Mouse (Mus musculus): ENCODE data around the gene Pcnt. TPM values are rescaled to one million over a fixed set of nuclear protein-coding genes. Genes with fewer than 3 reads are reported as not detected.

Pcnt gene
- 6.1 and 7.0 TPM in 2 replicates for total RNA-seq (2014; rRNA removed)
- 3.6 and 5.1 TPM in 2 replicates for polyA plus RNA-seq (2012; rRNA removed)

DNA sequence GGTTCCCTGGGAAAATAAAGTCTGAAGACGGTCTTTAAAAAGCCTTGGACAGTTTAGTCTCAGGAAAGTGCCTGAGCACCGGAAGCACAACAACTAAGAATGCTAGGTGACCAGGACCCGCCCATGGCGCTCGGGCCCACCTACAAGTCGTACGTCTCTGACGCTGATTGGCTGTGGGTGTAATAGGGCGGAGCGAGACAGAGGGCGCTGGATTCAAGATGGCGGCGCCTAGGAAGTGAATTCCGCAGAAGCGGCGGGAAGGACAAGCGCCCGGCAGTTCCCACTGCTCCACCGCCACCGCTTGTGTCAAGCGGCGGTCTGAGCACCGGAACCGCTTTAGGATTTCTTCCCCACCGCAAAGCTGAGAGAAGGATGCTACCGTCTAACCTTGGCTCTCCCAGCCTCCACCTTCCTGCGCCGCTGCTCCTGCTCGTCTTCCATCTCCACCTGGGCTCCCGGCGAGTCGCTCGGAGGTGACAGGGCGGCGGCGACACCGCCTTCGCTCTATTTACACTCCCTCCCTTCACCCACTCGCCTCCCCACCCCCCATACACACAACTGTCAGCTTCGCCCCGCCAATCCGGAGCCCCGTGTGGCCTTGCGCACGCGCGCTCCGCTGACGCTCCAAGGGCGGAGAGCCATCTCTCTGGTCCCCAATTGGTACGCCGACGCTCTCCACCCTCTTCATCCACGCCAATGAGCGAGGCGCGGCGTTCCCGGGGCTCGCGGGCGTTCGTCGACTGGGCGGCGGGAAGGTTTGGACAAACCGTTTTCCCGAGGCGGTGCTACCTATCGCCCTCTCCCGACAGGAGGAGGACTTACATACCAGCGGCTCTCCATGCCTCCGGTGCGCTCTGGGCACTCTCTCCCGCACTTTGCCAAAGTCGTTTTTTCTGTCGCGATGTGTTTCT lies at the start of gene Pcnt:
Pcnt (minus strand) TSS at position 609 of the 911 bp plus-strand sequence.
- H3K4me3 ChIP-seq (ENCODE audit: insufficient read depth, low read depth, low read length) = peak within 1 kb of the TSS; percentile 83
- H3K27me3 ChIP-seq (ENCODE audit: control insufficient read depth, insufficient read depth, low read length) = no peaks in the 10 kb centered on the region
- no peaks in the 10 kb centered on the region for H3K36me3 ChIP-seq (ENCODE audit: control insufficient read depth, insufficient read depth, low read length)
- DNase-seq (ENCODE audit: extremely low read depth, low read depth, low spot score) = peak; percentile 89
- TF ChIP-seq POLR2A (IDR thresholded peaks at IDR 0.05; ENCODE audit: extremely low read depth, insufficient read depth, low read length) (0 out of 2 replicates have a peak, but pooled peaks have one; percentile 69), CTCF (IDR thresholded peaks at IDR 0.05; ENCODE audit: low read depth, low read length) (peak; percentile 86)
- H3K79me2 ChIP-seq (ENCODE audit: control insufficient read depth, insufficient read depth, low read length) = peaks cover 8% of the 10 kb centered on the region
- under 1% methylated on average over 78 of the region's 78 CpGs for WGBS
- H3K4me1 ChIP-seq (ENCODE audit: control insufficient read depth, insufficient read depth, low read length) = peaks cover 6% of the 10 kb centered on the region
- peak within 1 kb of the TSS; percentile 68 for H3K9ac ChIP-seq (ENCODE audit: low read depth, low read length)
- peak within 1 kb of the TSS; percentile 82 for H3K27ac ChIP-seq (replicated peaks; ENCODE audit: insufficient read depth, low read depth, low read length)

DNA sequence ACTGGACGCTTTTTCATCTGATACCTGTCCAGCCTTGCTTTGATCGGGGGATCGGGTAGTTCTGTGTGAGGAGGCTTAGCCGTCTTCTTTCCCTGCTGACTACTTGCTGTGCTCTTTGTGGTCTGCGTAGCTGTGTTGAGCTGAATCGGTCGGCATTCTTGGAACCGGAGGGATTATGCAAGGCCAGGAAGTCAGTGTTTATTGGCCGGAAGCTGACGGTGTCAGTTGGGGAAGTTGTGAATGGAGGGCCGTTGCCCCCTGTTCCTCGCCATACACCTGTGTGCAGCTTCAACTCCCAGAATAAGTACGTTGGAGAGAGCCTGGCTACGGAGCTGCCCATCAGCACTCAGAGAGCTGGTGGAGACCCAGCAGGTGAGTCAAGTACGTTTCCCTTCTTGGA lies 46.6 kb upstream of the Pcnt start:
- Histone ChIP-seq H3K27me3 (ENCODE audit: control insufficient read depth, insufficient read depth, low read length) (no peaks in the 10 kb centered on the region), H3K4me3 (ENCODE audit: insufficient read depth, low read depth, low read length) (no peak overlapping the region), H3K36me3 (ENCODE audit: control insufficient read depth, insufficient read depth, low read length) (peaks cover 52% of the 10 kb centered on the region), H3K79me2 (ENCODE audit: control insufficient read depth, insufficient read depth, low read length) (no peaks in the 10 kb centered on the region), H3K4me1 (ENCODE audit: control insufficient read depth, insufficient read depth, low read length) (no peaks in the 10 kb centered on the region), H3K9ac (ENCODE audit: low read depth, low read length) (no peak overlapping the region), H3K27ac (replicated peaks; ENCODE audit: insufficient read depth, low read depth, low read length) (no peak overlapping the region)
- TF ChIP-seq POLR2A (IDR thresholded peaks at IDR 0.05; ENCODE audit: extremely low read depth, insufficient read depth, low read length) (no peak), CTCF (IDR thresholded peaks at IDR 0.05; ENCODE audit: low read depth, low read length) (no peak)
- WGBS = 88% methylated on average over 15 of the region's 15 CpGs
- DNase-seq (ENCODE audit: extremely low read depth, low read depth, low spot score) = no peak

GRCm38 (mm10) chr10:76488265-76488664 lies 45.7 kb upstream of the Pcnt start:
- Histone ChIP-seq H3K9ac (ENCODE audit: low read depth, low read length) (no peak overlapping the region), H3K79me2 (ENCODE audit: control insufficient read depth, insufficient read depth, low read length) (no peaks in the 10 kb centered on the region), H3K27ac (replicated peaks; ENCODE audit: insufficient read depth, low read depth, low read length) (no peak overlapping the region), H3K36me3 (ENCODE audit: control insufficient read depth, insufficient read depth, low read length) (peaks cover 55% of the 10 kb centered on the region), H3K27me3 (ENCODE audit: control insufficient read depth, insufficient read depth, low read length) (no peaks in the 10 kb centered on the region), H3K4me3 (ENCODE audit: insufficient read depth, low read depth, low read length) (no peak overlapping the region), H3K4me1 (ENCODE audit: control insufficient read depth, insufficient read depth, low read length) (no peaks in the 10 kb centered on the region)
- TF ChIP-seq POLR2A (IDR thresholded peaks at IDR 0.05; ENCODE audit: extremely low read depth, insufficient read depth, low read length) = no peak
- TF ChIP-seq CTCF (IDR thresholded peaks at IDR 0.05; ENCODE audit: low read depth, low read length) = no peak
- 82% methylated on average over 8 of the region's 8 CpGs for WGBS
- no peak for DNase-seq (ENCODE audit: extremely low read depth, low read depth, low spot score)

- H3K27ac ChIP-seq (replicated peaks; ENCODE audit: insufficient read depth, low read depth, low read length) = no peak overlapping the region
- no peaks in the 10 kb centered on the region for H3K4me1 ChIP-seq (ENCODE audit: control insufficient read depth, insufficient read depth, low read length)
- peaks cover 61% of the 10 kb centered on the region for H3K36me3 ChIP-seq (ENCODE audit: control insufficient read depth, insufficient read depth, low read length)
- no peak for TF ChIP-seq POLR2A (IDR thresholded peaks at IDR 0.05; ENCODE audit: extremely low read depth, insufficient read depth, low read length)
- TF ChIP-seq CTCF (IDR thresholded peaks at IDR 0.05; ENCODE audit: low read depth, low read length) = no peak
- WGBS = 97% methylated on average over 2 of the region's 2 CpGs
- H3K79me2 ChIP-seq (ENCODE audit: control insufficient read depth, insufficient read depth, low read length) = no peaks in the 10 kb centered on the region
- no peaks in the 10 kb centered on the region for H3K27me3 ChIP-seq (ENCODE audit: control insufficient read depth, insufficient read depth, low read length)
- no peak for DNase-seq (ENCODE audit: extremely low read depth, low read depth, low spot score)
- no peak overlapping the region for H3K4me3 ChIP-seq (ENCODE audit: insufficient read depth, low read depth, low read length)
- no peak overlapping the region for H3K9ac ChIP-seq (ENCODE audit: low read depth, low read length)
Measured at GRCm38 (mm10) chr10:76486302-76486701, 43.7 kb upstream of the Pcnt start.

- Histone ChIP-seq H3K79me2 (ENCODE audit: control insufficient read depth, insufficient read depth, low read length) (no peaks in the 10 kb centered on the region), H3K4me1 (ENCODE audit: control insufficient read depth, insufficient read depth, low read length) (no peaks in the 10 kb centered on the region), H3K27ac (replicated peaks; ENCODE audit: insufficient read depth, low read depth, low read length) (no peak overlapping the region), H3K9ac (ENCODE audit: low read depth, low read length) (no peak overlapping the region), H3K36me3 (ENCODE audit: control insufficient read depth, insufficient read depth, low read length) (peaks cover 55% of the 10 kb centered on the region), H3K27me3 (ENCODE audit: control insufficient read depth, insufficient read depth, low read length) (no peaks in the 10 kb centered on the region), H3K4me3 (ENCODE audit: insufficient read depth, low read depth, low read length) (no peak overlapping the region)
- 94% methylated on average over 6 of the region's 6 CpGs for WGBS
- DNase-seq (ENCODE audit: extremely low read depth, low read depth, low spot score) = no peak
- no peak for TF ChIP-seq POLR2A (IDR thresholded peaks at IDR 0.05; ENCODE audit: extremely low read depth, insufficient read depth, low read length)
- TF ChIP-seq CTCF (IDR thresholded peaks at IDR 0.05; ENCODE audit: low read depth, low read length) = no peak
Measured at GRCm38 (mm10) chr10:76481480-76481879, 38.9 kb upstream of the Pcnt start.

GRCm38 (mm10) chr10:76480851-76481250 lies 38.3 kb upstream of the Pcnt start:
- Histone ChIP-seq H3K27ac (replicated peaks; ENCODE audit: insufficient read depth, low read depth, low read length) (no peak overlapping the region), H3K9ac (ENCODE audit: low read depth, low read length) (no peak overlapping the region), H3K27me3 (ENCODE audit: control insufficient read depth, insufficient read depth, low read length) (no peaks in the 10 kb centered on the region), H3K4me3 (ENCODE audit: insufficient read depth, low read depth, low read length) (no peak overlapping the region), H3K79me2 (ENCODE audit: control insufficient read depth, insufficient read depth, low read length) (no peaks in the 10 kb centered on the region), H3K36me3 (ENCODE audit: control insufficient read depth, insufficient read depth, low read length) (peaks cover 57% of the 10 kb centered on the region), H3K4me1 (ENCODE audit: control insufficient read depth, insufficient read depth, low read length) (no peaks in the 10 kb centered on the region)
- no peak for DNase-seq (ENCODE audit: extremely low read depth, low read depth, low spot score)
- TF ChIP-seq POLR2A (IDR thresholded peaks at IDR 0.05; ENCODE audit: extremely low read depth, insufficient read depth, low read length) (no peak), CTCF (IDR thresholded peaks at IDR 0.05; ENCODE audit: low read depth, low read length) (no peak)
- WGBS = 96% methylated on average over 13 of the region's 13 CpGs

All from liver, adult 2 months (tissue).